Mouse (Mus musculus) heart, adult 2 months (tissue): ENCODE results near the gene Ccdc97.

Experiments used
- CTCF ChIP-seq: fragments of 200-600 bp; IDR thresholded peaks from 2 replicates; pipeline ENCODE4 v1.8.1; 2022; ENCODE audit warnings: antibody characterized with exemption, mild to moderate bottlenecking, moderate library complexity
- EP300 ChIP-seq: fragments of 200-500 bp; IDR thresholded peaks from 2 replicates; pipeline ENCODE4 v1.6.1; 2011; ENCODE audit warnings: low read depth, low read length, control low read depth; ENCODE audit not compliant: insufficient read depth
- POLR2A ChIP-seq: fragments of 200-500 bp; IDR thresholded peaks from 2 replicates; pipeline ENCODE4 v1.6.1; 2011; ENCODE audit warnings: mild to moderate bottlenecking, low read depth, low read length, control low read depth; ENCODE audit not compliant: insufficient read depth

GRCm38 (mm10) chr7:25734991-25735390, 16.1 kb upstream of the Ccdc97 start:
- TF ChIP-seq EP300 (no peak), POLR2A (no peak), CTCF (no peak)
